Mouse (Mus musculus) bone marrow macrophage, adult 2 months (primary cell): ENCODE measurements around the gene Qpctl.

Source experiments
- CTCF ChIP-seq: IDR thresholded peaks from 2 replicates; pipeline ENCODE4 v1.5.1; 2012; ENCODE audit warnings: low read depth, mild to moderate bottlenecking, low read length, moderate library complexity
- POLR2A ChIP-seq: IDR thresholded peaks from 2 replicates; pipeline ENCODE4 v1.6.1; 2012; ENCODE audit warnings: mild to moderate bottlenecking, low read depth, low read length, borderline replicate concordance

DNA sequence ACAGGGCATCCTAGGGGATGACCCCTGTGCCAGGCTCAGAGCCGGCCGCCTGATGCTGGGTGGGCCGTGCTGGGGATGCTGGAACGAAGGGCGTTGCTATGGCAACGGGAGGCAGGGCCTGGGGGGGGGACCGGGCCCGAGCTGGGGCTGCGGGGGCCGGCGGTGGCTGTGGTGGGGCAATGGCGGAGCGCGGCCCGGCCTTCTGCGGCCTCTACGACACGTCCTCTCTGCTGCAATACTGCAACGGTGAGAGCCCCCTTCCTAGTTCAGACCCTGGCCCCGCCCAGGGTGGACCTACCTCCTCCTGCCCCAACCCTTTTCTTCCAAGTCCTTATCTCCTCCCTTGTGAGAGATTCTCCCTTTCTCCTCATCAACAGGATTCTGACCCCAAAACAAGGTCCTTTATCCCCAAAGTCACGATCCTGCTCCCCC is 27.4 kb upstream of the Qpctl start:
- TF ChIP-seq POLR2A: no peak
- no peak for TF ChIP-seq CTCF
